Mouse (Mus musculus) intestine, postnatal 0 days (tissue): ENCODE measurements at regions not wholly inside any gene's neighbourhood (a gene's known extent, or its start where the extent isn't known, plus 50 kb on each side); places are given as distances from the start of the nearest gene placed in this dataset.

Experiments used
- ATAC-seq: fragments of 200-750 bp; cut with Nextera tagmentation; 2 replicates; pipeline ENCODE4 v1.8.0; 2017; ENCODE audit warnings: mild to moderate bottlenecking, moderate TSS enrichment, moderate library complexity
- H3K27ac ChIP-seq: fragments of 300-500 bp; sonication (generic); 2 replicates; pipeline ENCODE4 v1.5.1; 2014; ENCODE audit warnings: mild to moderate bottlenecking, low read depth, low read length, moderate library complexity
- H3K27me3 ChIP-seq: fragments of 300-500 bp; sonication (generic); replicated peaks from 2 replicates; pipeline ENCODE4 v1.6.1; 2014; ENCODE audit warnings: low read length, mixed read lengths; ENCODE audit not compliant: control insufficient read depth, insufficient read depth
- H3K36me3 ChIP-seq: fragments of 300-500 bp; sonication (generic); 2 replicates; pipeline ENCODE4 v1.6.1; 2014; ENCODE audit warnings: mild to moderate bottlenecking, moderate library complexity; ENCODE audit not compliant: control insufficient read depth, insufficient read depth
- H3K4me1 ChIP-seq: fragments of 300-500 bp; sonication (generic); replicated peaks from 2 replicates; pipeline ENCODE4 v1.6.1; 2014; ENCODE audit warnings: antibody characterized with exemption, low read length, mixed read lengths; ENCODE audit not compliant: control insufficient read depth, insufficient read depth
- H3K4me2 ChIP-seq: fragments of 300-500 bp; sonication (generic); replicated peaks from 2 replicates; pipeline ENCODE4 v1.6.1; 2014; ENCODE audit warnings: low read depth, mild to moderate bottlenecking, moderate library complexity
- H3K4me3 ChIP-seq: fragments of 300-500 bp; sonication (generic); 2 replicates; pipeline ENCODE4 v1.5.1; 2014; ENCODE audit warnings: low read depth, low read length
- H3K9ac ChIP-seq: fragments of 300-500 bp; sonication (generic); 2 replicates; pipeline ENCODE4 v1.6.1; 2014; ENCODE audit warnings: mild to moderate bottlenecking, low read depth, low read length
- H3K9me3 ChIP-seq: fragments of 300-500 bp; sonication (generic); 2 replicates; pipeline ENCODE4 v1.6.1; 2016; ENCODE audit warnings: mixed run types; ENCODE audit not compliant: control insufficient read depth
- CTCF ChIP-seq: sonication (generic); IDR thresholded peaks from 2 replicates; pipeline ENCODE4 v1.5.1; 2016; ENCODE audit warnings: low read depth, mild to moderate bottlenecking, control low read depth, antibody characterized with exemption, moderate library complexity
- WGBS: fragments of 180-500 bp; shearing (Covaris S2); extraction: QIAGEN DNeasy Blood & Tissue Kit; methylation state at CpG from one replicate; pipeline ENCODE4 v1.1.7; 2014; 5-methylcytosine and 5-hydroxymethylcytosine counted together

DNA sequence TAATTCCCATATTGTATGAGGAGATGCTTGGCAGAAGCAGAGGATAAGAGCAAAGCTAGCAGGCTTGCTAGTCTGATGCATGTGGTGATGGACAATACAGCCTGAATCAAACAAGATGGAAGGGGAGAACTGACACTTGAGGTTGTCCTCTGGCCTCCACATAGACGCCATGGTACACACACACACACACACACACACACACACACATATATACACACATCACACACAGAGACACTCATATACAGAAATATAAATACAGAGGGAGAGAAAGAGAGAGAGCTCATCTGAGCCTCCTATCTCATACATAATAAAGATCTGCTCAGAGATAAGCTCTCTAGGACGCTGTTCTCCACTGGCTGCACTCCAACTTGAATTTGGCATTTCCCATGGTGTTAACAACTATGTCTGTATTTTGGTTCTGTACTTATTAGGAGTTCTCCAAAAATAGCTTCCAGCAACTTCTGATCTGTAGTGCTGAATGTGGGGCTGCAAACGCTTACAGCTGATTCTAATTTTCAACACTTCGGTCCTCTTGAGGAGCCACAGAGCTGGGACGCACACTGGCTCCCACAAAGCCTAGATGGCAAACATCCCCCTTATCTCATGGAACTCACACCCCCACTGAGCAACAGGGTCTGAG lies 219.0 kb downstream of the Lpin1 start:
- WGBS = 37% methylated on average over 5 of the region's 5 CpGs
- no peaks in the 10 kb centered on the region for H3K4me1 ChIP-seq

GRCm38 (mm10) chr12:16391163-16391562 lies 219.6 kb downstream of the Lpin1 start:
- Histone ChIP-seq H3K4me1 (no peaks in the 10 kb centered on the region), H3K9ac (no peak overlapping the region), H3K4me3 (no peak overlapping the region), H3K27ac (no peak overlapping the region), H3K27me3 (no peaks in the 10 kb centered on the region), H3K9me3 (no peaks in the 10 kb centered on the region), H3K4me2 (no peak overlapping the region), H3K36me3 (no peaks in the 10 kb centered on the region)
- ATAC-seq = no peak
- no peak for TF ChIP-seq CTCF
- 58% methylated on average over 5 of the region's 5 CpGs for WGBS

More for the DNA sequence above, 219.0 kb downstream of the Lpin1 start:
- TF ChIP-seq CTCF = no peak
- Histone ChIP-seq H3K27me3 (no peaks in the 10 kb centered on the region), H3K4me2 (no peak overlapping the region), H3K9me3 (no peaks in the 10 kb centered on the region), H3K36me3 (no peaks in the 10 kb centered on the region), H3K4me3 (no peak overlapping the region), H3K9ac (no peak overlapping the region), H3K27ac (no peak overlapping the region)
- no peak for ATAC-seq

- Histone ChIP-seq H3K9ac (no peak overlapping the region), H3K36me3 (no peaks in the 10 kb centered on the region), H3K27me3 (no peaks in the 10 kb centered on the region), H3K27ac (no peak overlapping the region), H3K4me2 (no peak overlapping the region), H3K9me3 (no peaks in the 10 kb centered on the region), H3K4me3 (no peak overlapping the region), H3K4me1 (no peaks in the 10 kb centered on the region)
- TF ChIP-seq CTCF = no peak
- no peak for ATAC-seq
- 81% methylated on average over 4 of the region's 4 CpGs for WGBS
These were observed 223.7 kb downstream of the Lpin1 start for GRCm38 (mm10) chr12:16387035-16387434.

DNA sequence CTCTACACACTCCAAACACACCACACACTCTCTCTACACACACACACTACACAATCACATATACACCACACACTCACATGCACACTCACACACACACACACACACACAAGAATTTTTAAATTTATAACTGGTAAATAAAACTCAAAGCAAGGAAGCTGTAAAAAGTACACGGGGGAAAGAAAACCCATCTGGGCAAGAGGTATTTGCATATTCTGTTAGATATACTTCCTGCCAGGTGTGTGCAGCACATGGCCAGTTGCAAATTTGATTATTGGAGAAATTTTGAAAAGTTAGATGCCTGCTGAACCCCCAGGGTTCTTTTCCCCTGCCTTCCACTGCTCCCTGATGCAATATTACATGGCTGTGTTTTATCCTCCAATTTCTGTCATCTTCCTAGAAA lies 226.4 kb downstream of the Lpin1 start:
- Histone ChIP-seq H3K27me3 (no peaks in the 10 kb centered on the region), H3K4me3 (no peak overlapping the region), H3K4me1 (no peaks in the 10 kb centered on the region), H3K9ac (no peak overlapping the region), H3K9me3 (no peaks in the 10 kb centered on the region), H3K4me2 (no peak overlapping the region), H3K36me3 (no peaks in the 10 kb centered on the region), H3K27ac (no peak overlapping the region)
- 55% methylated on average over 1 of the region's 1 CpGs for WGBS
- no peak for TF ChIP-seq CTCF
- ATAC-seq = no peak

- WGBS = 60% methylated on average over 15 of the region's 15 CpGs
- no peak for ATAC-seq
- Histone ChIP-seq H3K9me3 (no peaks in the 10 kb centered on the region), H3K36me3 (no peaks in the 10 kb centered on the region), H3K4me1 (no peaks in the 10 kb centered on the region), H3K4me3 (no peak overlapping the region), H3K9ac (no peak overlapping the region), H3K27ac (no peak overlapping the region), H3K4me2 (no peak overlapping the region), H3K27me3 (no peaks in the 10 kb centered on the region)
- peak; percentile 29 for TF ChIP-seq CTCF
These were observed 227.2 kb downstream of the Lpin1 start for GRCm38 (mm10) chr12:16383499-16383935.

DNA sequence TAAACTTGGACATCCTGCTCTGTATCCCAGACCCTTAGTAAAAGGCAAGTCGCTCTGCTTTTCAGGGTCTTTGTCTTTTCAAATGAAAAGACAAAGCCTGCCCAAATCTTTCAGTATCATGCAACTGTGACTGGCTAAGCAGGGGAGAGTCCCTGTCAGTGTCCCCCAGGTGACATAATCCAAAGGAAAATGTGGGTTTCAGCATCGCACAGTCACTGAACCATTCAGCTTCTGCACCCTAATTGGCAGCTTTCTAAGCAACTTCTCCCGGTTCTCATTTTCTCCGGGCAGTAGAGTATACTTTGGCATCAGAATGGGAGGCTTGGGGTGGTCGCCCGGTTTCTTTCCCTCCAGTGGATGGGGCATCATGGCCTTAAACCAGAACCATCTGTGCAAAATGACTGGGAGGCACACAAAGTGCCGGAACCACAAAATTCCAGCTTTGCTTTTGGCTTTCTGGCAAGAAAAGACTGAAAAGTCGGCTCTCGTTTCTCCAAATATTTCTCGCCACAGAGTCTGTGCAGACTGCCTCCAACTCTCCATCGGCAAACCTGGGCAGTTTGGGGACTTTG lies 228.3 kb downstream of the Lpin1 start:
- H3K9ac ChIP-seq = no peak overlapping the region
- no peaks in the 10 kb centered on the region for H3K27me3 ChIP-seq
- H3K4me2 ChIP-seq = no peak overlapping the region
- no peak for ATAC-seq
- H3K36me3 ChIP-seq = no peaks in the 10 kb centered on the region
- WGBS = 92% methylated on average over 11 of the region's 11 CpGs
- no peak overlapping the region for H3K27ac ChIP-seq
- H3K4me3 ChIP-seq = no peak overlapping the region
- H3K9me3 ChIP-seq = no peaks in the 10 kb centered on the region
- no peak for TF ChIP-seq CTCF
- no peaks in the 10 kb centered on the region for H3K4me1 ChIP-seq

- Histone ChIP-seq H3K9ac (no peak overlapping the region), H3K4me1 (no peaks in the 10 kb centered on the region), H3K9me3 (no peaks in the 10 kb centered on the region), H3K4me2 (no peak overlapping the region), H3K27ac (no peak overlapping the region), H3K4me3 (no peak overlapping the region), H3K27me3 (no peaks in the 10 kb centered on the region), H3K36me3 (no peaks in the 10 kb centered on the region)
- 63% methylated on average over 4 of the region's 4 CpGs for WGBS
- no peak for TF ChIP-seq CTCF
- ATAC-seq = no peak
These were observed 229.7 kb downstream of the Lpin1 start for GRCm38 (mm10) chr12:16381026-16381425.
